Mouse (Mus musculus) midbrain, embryonic 13.5 days (tissue): ENCODE data around the gene Trpc1. TPM values are rescaled to one million over a fixed set of nuclear protein-coding genes. Genes with fewer than 3 reads are reported as not detected.

Source experiments
- ATAC-seq: fragments of 200-750 bp; cut with Nextera tagmentation; 2 replicates; pipeline ENCODE4 v1.8.0; 2017; ENCODE audit warnings: mild to moderate bottlenecking, moderate TSS enrichment, moderate library complexity
- H3K27ac ChIP-seq: fragments of 300-500 bp; sonication (generic); 2 replicates; pipeline ENCODE4 v1.5.1; 2015; ENCODE audit warnings: inconsistent platforms, mild to moderate bottlenecking, moderate library complexity
- H3K27me3 ChIP-seq: fragments of 300-500 bp; sonication (generic); 2 replicates; pipeline ENCODE4 v1.6.1; 2015; ENCODE audit warnings: mild to moderate bottlenecking, inconsistent platforms
- H3K36me3 ChIP-seq: fragments of 300-500 bp; sonication (generic); 2 replicates; pipeline ENCODE4 v1.6.1; 2015; ENCODE audit warnings: mild to moderate bottlenecking, inconsistent platforms
- H3K4me1 ChIP-seq: fragments of 300-500 bp; sonication (generic); replicated peaks from 2 replicates; pipeline ENCODE4 v1.6.1; 2015; ENCODE audit warnings: inconsistent platforms
- H3K4me2 ChIP-seq: fragments of 300-500 bp; sonication (generic); replicated peaks from 2 replicates; pipeline ENCODE4 v1.6.1; 2015; ENCODE audit warnings: moderate library complexity, mild to moderate bottlenecking, inconsistent platforms
- H3K4me3 ChIP-seq: fragments of 300-500 bp; sonication (generic); replicated peaks from 2 replicates; pipeline ENCODE4 v1.5.1; 2015; ENCODE audit warnings: mild to moderate bottlenecking, inconsistent platforms
- H3K9ac ChIP-seq: fragments of 300-500 bp; sonication (generic); replicated peaks from 2 replicates; pipeline ENCODE4 v1.6.1; 2015; ENCODE audit warnings: mild to moderate bottlenecking, inconsistent platforms
- H3K9me3 ChIP-seq: fragments of 300-500 bp; sonication (generic); 2 replicates; pipeline ENCODE4 v1.6.1; 2016; ENCODE audit warnings: mild to moderate bottlenecking, inconsistent platforms
- WGBS: fragments of 180-500 bp; shearing (Covaris S2); methylation state at CpG from one replicate; pipeline ENCODE4 v1.1.7; 2015; 5-methylcytosine and 5-hydroxymethylcytosine counted together
- polyA plus RNA-seq: library from polyadenylated mRNA; unstranded; fragments of >200 nt; fragmentation: Nextera tagmentation; extraction: Ambion mirVana; gene quantifications from 2 replicates; pipeline ENCODE4 v1.2.1, GENCODE M21; 2015

The Trpc1 gene
- polyA plus RNA-seq, 1 experiment from 2014 or later: 3.8 TPM

DNA sequence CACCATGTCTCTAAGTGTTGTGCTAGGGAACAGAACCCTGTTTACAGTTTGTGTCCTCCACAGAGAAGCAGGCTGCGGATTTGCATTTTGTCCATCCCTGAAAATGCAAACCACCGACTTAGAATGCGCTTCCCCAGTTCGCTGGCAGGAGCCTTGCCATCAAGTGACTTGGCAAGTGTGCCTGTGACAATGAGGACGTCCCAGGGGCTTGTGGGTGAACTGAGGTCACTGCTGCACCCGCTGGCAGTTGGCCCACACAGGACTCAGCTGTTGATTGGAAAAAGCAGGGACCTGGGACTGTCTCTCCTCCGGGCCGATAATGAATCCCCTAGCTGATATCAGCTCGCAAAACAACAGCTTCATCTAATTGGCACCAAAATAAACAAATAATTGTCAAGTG is 82.3 kb downstream of the Trpc1 start:
- no peaks in the 10 kb centered on the region for H3K36me3 ChIP-seq
- no peak overlapping the region for H3K4me2 ChIP-seq
- H3K9ac ChIP-seq: no peak overlapping the region; the same call in 1 of the 2 replicates
- peak; percentile 74; the same call in 1 of the 2 replicates for ATAC-seq
- no peak overlapping the region for H3K27ac ChIP-seq
- 31% methylated on average over 9 of the region's 9 CpGs for WGBS
- H3K4me1 ChIP-seq: peaks cover 16% of the 10 kb centered on the region
- H3K4me3 ChIP-seq: no peak overlapping the region
- H3K27me3 ChIP-seq: no peaks in the 10 kb centered on the region
- no peaks in the 10 kb centered on the region for H3K9me3 ChIP-seq

- WGBS: 92% methylated on average over 6 of the region's 6 CpGs
Measured at GRCm38 (mm10) chr9:95665835-95666234, 84.3 kb downstream of the Trpc1 start.

DNA sequence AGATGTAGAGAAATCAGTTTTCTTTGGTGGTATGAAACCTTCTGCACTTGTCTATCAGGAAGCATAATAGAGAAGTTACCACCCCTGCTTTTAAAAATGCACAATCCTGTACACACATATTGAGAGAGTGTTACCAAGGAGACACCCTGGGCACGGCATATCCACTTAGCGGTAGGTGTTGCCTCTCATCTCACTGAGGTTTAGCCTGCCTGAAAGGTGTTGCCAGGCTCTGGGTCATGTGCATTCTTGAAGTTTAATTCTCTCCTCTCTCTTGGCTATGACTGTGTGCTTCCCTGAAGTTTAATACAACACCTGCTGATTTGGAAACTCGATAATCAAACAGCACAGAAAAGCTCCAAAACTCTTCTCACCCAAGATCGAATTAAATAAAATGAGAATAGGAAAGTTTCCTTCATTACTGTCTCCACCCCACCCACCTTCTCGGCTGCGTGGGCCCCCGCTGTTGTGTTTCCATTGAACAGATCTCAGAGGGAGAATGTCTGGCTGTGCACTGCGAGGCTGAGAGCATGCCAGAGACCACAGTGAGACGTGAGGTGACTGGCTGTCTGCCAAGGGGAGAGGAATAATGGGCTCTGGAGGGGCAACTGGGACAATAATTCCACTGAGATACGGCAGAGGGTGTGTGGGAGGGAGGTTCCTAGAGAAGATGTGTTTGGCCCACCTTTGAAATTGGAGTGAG is 85.7 kb downstream of the Trpc1 start:
- WGBS: 36% methylated on average over 10 of the region's 10 CpGs
- Histone ChIP-seq H3K4me2 (no peak overlapping the region), H3K4me1 (peaks cover 16% of the 10 kb centered on the region), H3K4me3 (no peak overlapping the region), H3K27me3 (no peaks in the 10 kb centered on the region), H3K9ac (no peak overlapping the region), H3K27ac (no peak overlapping the region), H3K36me3 (no peaks in the 10 kb centered on the region), H3K9me3 (no peaks in the 10 kb centered on the region)
- ATAC-seq: peak; percentile 64

More at GRCm38 (mm10) chr9:95665835-95666234, 84.3 kb downstream of the Trpc1 start:
- Histone ChIP-seq H3K27me3 (no peaks in the 10 kb centered on the region), H3K4me1 (peaks cover 16% of the 10 kb centered on the region), H3K4me3 (no peak overlapping the region), H3K4me2 (no peak overlapping the region), H3K9me3 (no peaks in the 10 kb centered on the region), H3K36me3 (no peaks in the 10 kb centered on the region), H3K9ac (no peak overlapping the region), H3K27ac (no peak overlapping the region)
- ATAC-seq: no peak

DNA sequence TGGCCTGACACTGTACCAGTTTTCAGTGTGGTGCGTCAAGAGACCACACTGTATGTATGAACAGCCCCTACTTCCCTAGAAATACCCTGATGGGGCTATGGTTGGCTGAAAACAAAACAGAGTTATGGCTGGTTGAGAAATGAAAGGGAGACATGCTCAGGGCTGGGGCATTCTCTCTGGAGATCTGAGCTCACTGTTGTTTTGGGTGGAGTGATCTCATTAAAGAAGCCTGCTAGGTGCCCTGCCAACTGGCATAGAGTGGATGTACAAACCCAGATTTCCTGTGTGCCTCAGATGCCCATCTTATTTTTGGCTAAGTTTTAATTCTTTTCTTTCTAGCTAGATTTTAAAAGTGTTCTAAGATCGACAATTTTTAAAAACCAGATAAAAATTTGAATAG is 92.2 kb downstream of the Trpc1 start:
- Histone ChIP-seq H3K4me3 (no peak overlapping the region), H3K36me3 (no peaks in the 10 kb centered on the region), H3K27me3 (no peaks in the 10 kb centered on the region), H3K4me2 (no peak overlapping the region), H3K4me1 (no peaks in the 10 kb centered on the region), H3K27ac (no peak overlapping the region), H3K9ac (no peak overlapping the region), H3K9me3 (no peaks in the 10 kb centered on the region)
- 91% methylated on average over 2 of the region's 2 CpGs for WGBS
- no peak for ATAC-seq

Other genes starting within 250 kb of the Trpc1 start
- gene U2surp, start 238.4 kb downstream of the Trpc1 start, polyA plus RNA-seq: 153 and 172 TPM in 2 replicates
- gene Paqr9, start 190.7 kb downstream of the Trpc1 start, polyA plus RNA-seq: 1.8 and 1.9 TPM in 2 replicates
- 1.8 and 2.5 TPM in 2 replicates for gene Pcolce2, start 112.8 kb downstream of the Trpc1 start, polyA plus RNA-seq
- gene Pls1, start 94.9 kb upstream of the Trpc1 start, polyA plus RNA-seq: 2.5 and 2.8 TPM in 2 replicates
- 16.2 and 17.8 TPM in 2 replicates for gene Atr, start 107.2 kb upstream of the Trpc1 start, polyA plus RNA-seq
- 20.1 and 21.4 TPM in 2 replicates for gene Xrn1, start 204.4 kb upstream of the Trpc1 start, polyA plus RNA-seq